Mouse (Mus musculus) liver, embryonic 14.5 days (tissue): Measurements from ENCODE around the gene Dot1l.

ENCODE experiments used
- CTCF ChIP-seq: IDR thresholded peaks from 2 replicates; pipeline ENCODE4 v1.5.1; 2016; ENCODE audit warnings: antibody characterized with exemption, low read depth, control low read depth
- EP300 ChIP-seq: IDR thresholded peaks from 2 replicates; pipeline ENCODE4 v1.6.1; 2016; ENCODE audit warnings: antibody characterized with exemption, low read depth

GRCm38 (mm10) chr10:80837827-80838226 is 82.8 kb downstream of the Dot1l start:
- TF ChIP-seq CTCF, result no peak
- no peak for TF ChIP-seq EP300
